Mouse (Mus musculus) myocyte (in vitro differentiated cells): ENCODE data around the gene Rsph3a. TPM values are rescaled to one million over a fixed set of nuclear protein-coding genes. Genes with fewer than 3 reads are reported as not detected.

Experiments used
- H3K27me3 ChIP-seq: one replicate; pipeline ENCODE4 v1.6.1; 2011; ENCODE audit not compliant: control insufficient read depth, insufficient read depth, insufficient read length
- H3K36me3 ChIP-seq: one replicate; pipeline ENCODE4 v1.6.1; 2011; ENCODE audit not compliant: control insufficient read depth, insufficient read depth
- H3K4me2 ChIP-seq: one replicate; pipeline ENCODE4 v1.6.1; 2011; ENCODE audit warnings: low read depth, control low read depth
- H3K4me3 ChIP-seq: one replicate; pipeline ENCODE4 v1.5.1; 2011; ENCODE audit warnings: mild to moderate bottlenecking, control low read depth, moderate library complexity
- H3K79me2 ChIP-seq: one replicate; pipeline ENCODE4 v1.6.1; 2011; ENCODE audit not compliant: control insufficient read depth, insufficient read depth
- H3ac ChIP-seq: one replicate; pipeline ENCODE4 v1.6.1; 2011; ENCODE audit not compliant: control insufficient read depth, insufficient read length
- CEBPB ChIP-seq: IDR thresholded peaks from 2 replicates; pipeline ENCODE4 v1.6.1; 2011; ENCODE audit warnings: mild to moderate bottlenecking, moderate library complexity; ENCODE audit not compliant: poor library complexity, insufficient read depth, severe bottlenecking
- E2F4 ChIP-seq: IDR thresholded peaks from one replicate; pipeline ENCODE4 v1.6.1; 2011; ENCODE audit warnings: mild to moderate bottlenecking, control low read depth, moderate library complexity; ENCODE audit not compliant: insufficient read depth
- MAX ChIP-seq: IDR thresholded peaks from one replicate; pipeline ENCODE4 v1.6.1; 2011; ENCODE audit warnings: low read depth, mild to moderate bottlenecking, control low read depth
- MYOD1 ChIP-seq, 3 experiments: IDR thresholded peaks; one replicate each; pipeline ENCODE4 v1.6.1; 2011; ENCODE audit warnings: control low read depth in 2 of 3, low read depth in 2 of 3, mild to moderate bottlenecking in 2 of 3, moderate library complexity in 1 of 3; ENCODE audit not compliant: insufficient read length in 2 of 3, control insufficient read depth in 1 of 3
- MYOG ChIP-seq, 3 experiments: IDR thresholded peaks; one replicate each; pipeline ENCODE4 v1.6.1; 2011; ENCODE audit warnings: control low read depth in 2 of 3, low read depth in 2 of 3, mild to moderate bottlenecking in 2 of 3; ENCODE audit not compliant: insufficient read length in 2 of 3, control insufficient read depth in 1 of 3, insufficient read depth in 1 of 3
- POLR2A ChIP-seq: IDR thresholded peaks from one replicate; pipeline ENCODE4 v1.6.1; 2011; ENCODE audit warnings: low read depth, mild to moderate bottlenecking, control low read depth, moderate library complexity; ENCODE audit not compliant: insufficient read length
- POLR2AphosphoS2 ChIP-seq: IDR thresholded peaks from one replicate; pipeline ENCODE4 v1.6.1; 2011; ENCODE audit warnings: low read depth, control low read depth; ENCODE audit not compliant: insufficient read length
- REST ChIP-seq: IDR thresholded peaks from one replicate; pipeline ENCODE4 v1.6.1; 2011; ENCODE audit warnings: mild to moderate bottlenecking, control low read depth, moderate library complexity; ENCODE audit not compliant: insufficient read depth, insufficient read length
- SRF ChIP-seq: IDR thresholded peaks from one replicate; pipeline ENCODE4 v1.6.1; 2011; ENCODE audit warnings: low read depth; ENCODE audit not compliant: control insufficient read depth, insufficient read length
- TCF12 ChIP-seq: IDR thresholded peaks from one replicate; pipeline ENCODE4 v1.6.1; 2011; ENCODE audit warnings: mild to moderate bottlenecking, control low read depth; ENCODE audit not compliant: poor library complexity, insufficient read depth, severe bottlenecking
- TCF3 ChIP-seq: IDR thresholded peaks from one replicate; pipeline ENCODE4 v1.6.1; 2011; ENCODE audit warnings: low read depth, control low read depth; ENCODE audit not compliant: insufficient read length
- USF1 ChIP-seq: IDR thresholded peaks from one replicate; pipeline ENCODE4 v1.6.1; 2011; ENCODE audit warnings: low read depth, mild to moderate bottlenecking, control low read depth, moderate library complexity
- polyA plus RNA-seq: library from polyadenylated mRNA; unstranded; fragments of >200 nt; fragmentation: generic; extraction: Trizol; gene quantifications from one replicate; pipeline ENCODE4 v1.2.1, GENCODE M21; 2012; ENCODE audit warnings: missing spikeins

Rsph3a gene
- polyA plus RNA-seq, 1 experiment = 53.7 TPM

DNA sequence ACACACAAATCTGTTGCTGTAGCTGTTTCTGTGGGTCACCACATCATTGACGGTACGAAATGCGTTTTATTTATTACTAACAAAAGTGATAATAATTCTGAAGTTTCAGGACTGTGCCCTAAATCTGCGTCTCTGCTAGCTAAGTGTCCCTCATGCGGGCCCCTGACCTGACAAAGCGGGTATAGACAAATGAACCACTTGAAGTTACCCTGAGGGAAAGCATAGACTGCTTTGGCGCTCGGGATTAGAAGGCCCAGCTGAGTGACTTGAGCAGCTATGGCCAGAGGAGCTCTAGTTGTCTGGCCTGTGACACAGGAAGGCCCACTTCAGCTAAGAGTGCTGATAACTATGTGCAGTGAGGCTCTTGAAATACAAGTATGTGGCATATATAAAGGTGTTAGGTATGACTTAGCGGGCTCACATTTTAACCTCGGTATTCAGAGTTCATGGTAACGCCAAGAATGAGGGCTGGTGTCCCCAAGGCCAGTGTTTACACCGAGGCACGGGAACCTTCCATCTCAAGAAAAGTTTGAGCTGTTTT, 21.2 kb upstream of the Rsph3a start:
- Histone ChIP-seq H3K4me3 (no peak overlapping the region), H3ac (no peak overlapping the region), H3K79me2 (no peaks in the 10 kb centered on the region), H3K4me2 (no peak overlapping the region), H3K36me3 (no peaks in the 10 kb centered on the region), H3K27me3 (no peaks in the 10 kb centered on the region)
- TF ChIP-seq CEBPB (no peak), MYOG (IDR thresholded peaks at IDR 0.05; ENCODE audit: control insufficient read depth in 1 of 3, insufficient read depth in 1 of 3, insufficient read length in 2 of 3, low read depth in 2 of 3) (no peak), POLR2AphosphoS2 (no peak), TCF3 (no peak), USF1 (no peak), TCF12 (no peak), REST (no peak), SRF (no peak), E2F4 (no peak), POLR2A (no peak), MAX (no peak), MYOD1 (IDR thresholded peaks at IDR 0.05; ENCODE audit: control insufficient read depth in 1 of 3, insufficient read length in 2 of 3, low read depth in 2 of 3) (no peak)

GRCm38 (mm10) chr17:7925413-7926160, 19.8 kb upstream of the Rsph3a start, which contains the start of gene Tagap:
Tagap (plus strand) TSS chr17:7926000.
- no peaks in the 10 kb centered on the region for H3K27me3 ChIP-seq
- no peak within 1 kb of the TSS for H3K4me3 ChIP-seq
- no peak within 1 kb of the TSS for H3ac ChIP-seq
- no peaks in the 10 kb centered on the region for H3K36me3 ChIP-seq
- peak within 1 kb of the TSS; percentile 42 for H3K4me2 ChIP-seq
- TF ChIP-seq E2F4 = no peak
- no peak for TF ChIP-seq REST
- no peak for TF ChIP-seq MYOG (IDR thresholded peaks at IDR 0.05; ENCODE audit: control insufficient read depth in 1 of 3, insufficient read depth in 1 of 3, insufficient read length in 2 of 3, low read depth in 2 of 3)
- no peaks in the 10 kb centered on the region for H3K79me2 ChIP-seq

DNA sequence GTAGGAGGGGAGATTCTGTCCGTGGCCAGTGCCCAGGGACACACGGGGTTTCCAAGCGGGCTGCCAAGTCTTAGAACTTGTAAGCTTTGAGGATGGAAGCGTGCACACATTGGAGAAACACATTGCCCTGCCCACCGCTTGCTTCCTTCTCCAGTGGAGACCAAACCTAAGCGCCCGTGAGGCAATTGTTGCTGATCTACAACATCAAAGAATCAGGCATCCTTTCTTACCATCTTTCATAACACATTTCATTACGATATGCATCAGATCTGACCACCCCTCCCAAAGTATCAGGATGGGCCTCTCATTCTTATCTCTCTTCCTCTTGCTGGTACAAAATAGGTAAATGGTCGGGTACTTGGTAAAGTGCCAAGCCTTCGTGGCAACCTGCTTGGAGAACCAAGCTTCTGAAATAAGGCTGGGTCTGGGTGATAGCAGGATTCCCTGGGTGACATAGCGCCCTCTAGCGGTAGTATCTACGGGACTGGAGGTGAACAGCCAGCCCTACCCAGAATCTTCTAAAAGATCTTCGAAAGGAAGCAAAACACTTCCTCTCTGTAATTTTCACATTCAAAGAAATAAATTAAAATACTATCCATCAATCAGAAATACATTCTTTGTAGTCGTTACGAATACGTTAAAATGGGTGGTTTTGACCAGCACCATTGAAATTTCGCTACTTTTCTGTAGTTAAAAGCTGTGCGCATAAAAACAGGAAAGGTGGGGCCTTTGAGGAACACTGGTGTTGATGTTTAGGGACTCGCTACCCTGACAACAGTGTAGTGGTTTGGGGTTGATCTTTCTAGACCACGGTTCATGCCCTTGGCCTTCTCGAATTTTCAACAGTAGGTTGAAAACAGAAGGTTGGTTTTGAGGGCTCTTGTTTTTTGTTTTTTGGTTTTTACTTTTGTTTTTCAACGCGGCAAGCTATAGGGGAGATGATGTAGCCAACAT, 17.6 kb upstream of the Rsph3a start:
- Histone ChIP-seq H3ac (no peak overlapping the region), H3K79me2 (no peaks in the 10 kb centered on the region), H3K36me3 (no peaks in the 10 kb centered on the region), H3K4me3 (no peak overlapping the region), H3K4me2 (no peak overlapping the region), H3K27me3 (no peaks in the 10 kb centered on the region)
- TF ChIP-seq TCF12 (no peak), MAX (no peak), USF1 (no peak), REST (no peak), SRF (no peak), CEBPB (no peak), POLR2AphosphoS2 (no peak), E2F4 (no peak)

- Histone ChIP-seq H3ac (no peak overlapping the region), H3K27me3 (no peaks in the 10 kb centered on the region), H3K79me2 (no peaks in the 10 kb centered on the region), H3K36me3 (no peaks in the 10 kb centered on the region), H3K4me2 (no peak overlapping the region), H3K4me3 (no peak overlapping the region)
- TF ChIP-seq MYOD1 (IDR thresholded peaks at IDR 0.05; ENCODE audit: control insufficient read depth in 1 of 3, insufficient read length in 2 of 3, low read depth in 2 of 3) = no peak
- no peak for TF ChIP-seq SRF
- no peak for TF ChIP-seq REST
- TF ChIP-seq MYOG (IDR thresholded peaks at IDR 0.05; ENCODE audit: control insufficient read depth in 1 of 3, insufficient read depth in 1 of 3, insufficient read length in 2 of 3, low read depth in 2 of 3) = no peak
- TF ChIP-seq MAX = no peak
- TF ChIP-seq TCF3 = no peak
- TF ChIP-seq POLR2A = no peak
- no peak for TF ChIP-seq CEBPB
- no peak for TF ChIP-seq USF1
- TF ChIP-seq E2F4 = no peak
Observed at GRCm38 (mm10) chr17:7928662-7929061, 16.8 kb upstream of the Rsph3a start.
